In genomic region chr16:41957811-41958210, GRCm38 (mm10) we compare ENCODE assay signal across 18 mouse cellular contexts.
"Had no signal": no experiment of that assay in that cellular context is flagged by ENCODE, and none has a peak within 500 bp of the region (broad histone marks: within the 10 kb centered on the region; RNA-seq: fewer than 3 reads in every experiment).

No protein-coding gene starts in this region.

- H3K27me3 ChIP-seq: limb, embryonic 12.5 days; limb, embryonic 15.5 days; midbrain, embryonic 12.5 days; neural tube, embryonic 13.5 days; stomach, embryonic 15.5 days had no signal

- DNase-seq: kidney, postnatal 36 days; layer of hippocampus, postnatal 36 days; liver, postnatal 0 days; lung, embryonic 14.5 days; retina, postnatal 1 day; right cerebral cortex, postnatal 25 days; spleen, adult 18-20 months; thymus, postnatal 25 days had no signal

- H3K27ac ChIP-seq: kidney, postnatal 0 days; left cerebral cortex, adult 2 months; limb, embryonic 12.5 days; limb, embryonic 15.5 days; liver, embryonic 14.5 days; macrophage; midbrain, embryonic 12.5 days; neural tube, embryonic 13.5 days; stomach, embryonic 15.5 days had no signal

- H3K4me1 ChIP-seq: limb, embryonic 12.5 days; limb, embryonic 15.5 days; midbrain, embryonic 12.5 days; neural tube, embryonic 13.5 days; stomach, embryonic 15.5 days had no signal

- H3K4me3 ChIP-seq: left cerebral cortex, adult 2 months; limb, embryonic 12.5 days; limb, embryonic 15.5 days; midbrain, embryonic 12.5 days; myocyte; neural tube, embryonic 13.5 days; stomach, embryonic 15.5 days had no signal
